Mouse (Mus musculus): ENCODE data around the gene Foxo6.

- no peak for TF ChIP-seq CTCF (IDR thresholded peaks at IDR 0.05; ENCODE audit: extremely low read depth, insufficient read depth, insufficient read length, insufficient replicate concordance)
- TF ChIP-seq POLR2A (IDR thresholded peaks at IDR 0.05; ENCODE audit: low read depth, low read length) = no peak
These were observed 23.0 kb downstream of the Foxo6 start for GRCm38 (mm10) chr4:120264105-120264504.

Measured in spleen, adult 2 months (tissue).